Comparison of ENCODE assay signal across 9 mouse cellular contexts in genomic region chr4:64530585-64530984, GRCm38 (mm10).
DNase-seq lines count a peak whose midpoint lies in the region; ATAC-seq lines count a peak whose summit lies in the region.
"Had no signal": no experiment of that assay in that cellular context is flagged by ENCODE, and none has a peak within 500 bp of the region (broad histone marks: within the 10 kb centered on the region; RNA-seq: fewer than 3 reads in every experiment).

No protein-coding gene starts in this region.

- H3K4me2 ChIP-seq in midbrain, embryonic 11.5 days, result no peak overlapping the region
- no peak overlapping the region for H3K4me2 ChIP-seq in midbrain, embryonic 16.5 days (ENCODE audit: low read length)
- H3K4me2 ChIP-seq: embryonic facial prominence, embryonic 15.5 days had no signal

- H3K27me3 ChIP-seq in midbrain, embryonic 11.5 days (ENCODE audit: control insufficient read depth, insufficient read depth, low read length), result no peaks in the 10 kb centered on the region
- no peaks in the 10 kb centered on the region for H3K27me3 ChIP-seq in midbrain, embryonic 16.5 days (ENCODE audit: control insufficient read depth, insufficient read depth, low read depth, low read length)
- H3K27me3 ChIP-seq: embryonic facial prominence, embryonic 15.5 days had no signal

- WGBS in midbrain, embryonic 11.5 days, result 75% methylated on average over 4 of the region's 4 CpGs
- 84% methylated on average over 4 of the region's 4 CpGs for WGBS in midbrain, embryonic 16.5 days

- H3K9ac ChIP-seq in midbrain, embryonic 11.5 days (ENCODE audit: low read length), result no peak overlapping the region
- no peak overlapping the region for H3K9ac ChIP-seq in midbrain, embryonic 16.5 days (ENCODE audit: low read depth, low read length)
- H3K9ac ChIP-seq: embryonic facial prominence, embryonic 15.5 days had no signal

- no peak overlapping the region for H3K4me3 ChIP-seq in midbrain, embryonic 11.5 days (ENCODE audit: low read depth, low read length)
- H3K4me3 ChIP-seq in midbrain, embryonic 16.5 days (ENCODE audit: low read depth, low read length), result no peak overlapping the region
- H3K4me3 ChIP-seq: embryonic facial prominence, embryonic 15.5 days had no signal

- no peak for DNase-seq in cerebellum, adult 11-12 months
- peak; percentile 87 for DNase-seq in midbrain, embryonic 11.5 days (ENCODE audit: low spot score, missing footprints)
- peak; percentile 29 for DNase-seq in embryo, embryonic 11.5 days (ENCODE audit: low read depth, low spot score)
- DNase-seq in left cerebral cortex, postnatal 4 days, result peak; percentile 5
- DNase-seq in gastrocnemius, postnatal 25 days, result no peak

- no peaks in the 10 kb centered on the region for H3K4me1 ChIP-seq in midbrain, embryonic 11.5 days (ENCODE audit: control insufficient read depth, insufficient read depth, low read length)
- no peaks in the 10 kb centered on the region for H3K4me1 ChIP-seq in midbrain, embryonic 16.5 days (ENCODE audit: control insufficient read depth, insufficient read depth, low read length)

- no peaks in the 10 kb centered on the region for H3K36me3 ChIP-seq in midbrain, embryonic 11.5 days (ENCODE audit: control insufficient read depth, insufficient read depth, low read length)
- no peaks in the 10 kb centered on the region for H3K36me3 ChIP-seq in midbrain, embryonic 16.5 days (ENCODE audit: control insufficient read depth, insufficient read depth, low read length)
- H3K36me3 ChIP-seq: embryonic facial prominence, embryonic 15.5 days had no signal

- no peaks in the 10 kb centered on the region for H3K9me3 ChIP-seq in midbrain, embryonic 11.5 days (ENCODE audit: control insufficient read depth, low read length)
- H3K9me3 ChIP-seq in midbrain, embryonic 16.5 days (replicated peaks; ENCODE audit: control insufficient read depth, low read length, poor library complexity, severe bottlenecking), result no peaks in the 10 kb centered on the region
- H3K9me3 ChIP-seq: embryonic facial prominence, embryonic 15.5 days had no signal

- no peak overlapping the region for H3K27ac ChIP-seq in midbrain, embryonic 11.5 days (ENCODE audit: low read depth, low read length)
- no peak overlapping the region for H3K27ac ChIP-seq in midbrain, embryonic 16.5 days (ENCODE audit: low read length)
- H3K27ac ChIP-seq: embryonic facial prominence, embryonic 15.5 days had no signal

- 0 out of 2 replicates have a peak, but pooled peaks have one; percentile 56 for ATAC-seq in cerebellum, adult (ENCODE audit: insufficient number of reproducible peaks, low FRiP score, low TSS enrichment)
- ATAC-seq in midbrain, embryonic 11.5 days (ENCODE audit: low FRiP score), result no peak
- no peak for ATAC-seq in midbrain, embryonic 16.5 days
- no peak for ATAC-seq in granulocyte monocyte progenitor cell, adult 5-6 weeks (replicated peaks; ENCODE audit: poor library complexity, severe bottlenecking)

- intact Hi-C loops in left cerebral cortex, postnatal 4 days (cut with DNase I), result loop anchor here (5.0 kb wide), 1 partner anchor 1057 kb away; no protein-coding TSS in a partner anchor

Comparison
In these comparisons a context has a peak if more than half of its experiments do, and no peak if none do; other contexts are left out.
1. DNase-seq: peak in midbrain, embryonic 11.5 days (single experiment), embryo, embryonic 11.5 days (single experiment) and left cerebral cortex, postnatal 4 days (single experiment); none in cerebellum, adult 11-12 months (single experiment) and gastrocnemius, postnatal 25 days (single experiment).